Comparison of ENCODE assay signal across 17 mouse cellular contexts in the genomic region with DNA sequence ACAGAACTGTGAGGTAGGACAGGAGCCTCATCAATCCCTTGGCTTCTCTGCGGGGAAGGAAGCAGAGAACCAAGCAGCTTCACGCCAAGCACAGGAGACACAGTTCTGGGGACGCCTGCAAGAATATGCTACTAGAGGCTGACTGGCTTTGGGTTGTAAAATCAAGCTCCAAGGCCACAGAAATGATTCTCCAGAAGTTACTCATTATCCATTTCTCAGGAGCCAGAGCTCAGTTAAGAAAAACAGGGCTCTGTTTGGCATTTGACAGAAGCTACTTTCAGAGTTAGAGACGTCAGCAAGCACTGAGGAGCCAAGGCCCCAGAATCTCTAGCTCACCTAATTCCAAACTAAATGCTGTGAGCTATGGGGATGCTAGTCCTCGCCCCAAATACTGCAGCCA.
"Had no signal": no experiment of that assay in that cellular context is flagged by ENCODE, and none has a peak within 500 bp of the region (broad histone marks: within the 10 kb centered on the region; RNA-seq: fewer than 3 reads in every experiment).

No protein-coding gene starts in this region.

- H3K27ac ChIP-seq: intestine, embryonic 15.5 days; limb, embryonic 10.5 days; liver, embryonic 15.5 days; midbrain, embryonic 15.5 days; neural tube, embryonic 12.5 days; stomach, embryonic 15.5 days had no signal

- H3K4me2 ChIP-seq: intestine, embryonic 15.5 days; liver, embryonic 11.5 days; liver, embryonic 15.5 days; lung, embryonic 14.5 days; midbrain, embryonic 11.5 days; midbrain, embryonic 15.5 days; neural tube, embryonic 12.5 days; stomach, embryonic 15.5 days had no signal

- H3K9me3 ChIP-seq: intestine, embryonic 15.5 days; limb, embryonic 10.5 days; liver, embryonic 15.5 days; megakaryocyte, embryonic 14.5 days; midbrain, embryonic 15.5 days; neural tube, embryonic 12.5 days; stomach, embryonic 15.5 days had no signal

- H3K27me3 ChIP-seq: intestine, embryonic 15.5 days; liver, embryonic 15.5 days; megakaryocyte, embryonic 14.5 days; midbrain, embryonic 15.5 days; neural tube, embryonic 12.5 days; stomach, embryonic 15.5 days had no signal

- ATAC-seq: intestine, embryonic 15.5 days; midbrain, embryonic 15.5 days had no signal

- H3K9ac ChIP-seq: intestine, embryonic 15.5 days; liver, embryonic 15.5 days; lung, embryonic 14.5 days; midbrain, embryonic 15.5 days; neural tube, embryonic 12.5 days; stomach, embryonic 15.5 days had no signal

- H3K4me1 ChIP-seq: intestine, embryonic 15.5 days; limb, embryonic 10.5 days; liver, embryonic 15.5 days; megakaryocyte, embryonic 14.5 days; midbrain, embryonic 15.5 days; neural tube, embryonic 12.5 days; stomach, embryonic 15.5 days had no signal

- H3K4me3 ChIP-seq: intestine, embryonic 15.5 days; limb, embryonic 10.5 days; liver, embryonic 15.5 days; megakaryocyte, embryonic 14.5 days; midbrain, embryonic 15.5 days; neural tube, embryonic 12.5 days; stomach, embryonic 15.5 days had no signal

- DNase-seq: lung, embryonic 14.5 days; lung, postnatal 10 days; lung, postnatal 4 days; retina, postnatal 1 day; right cerebral cortex, postnatal 4 days; spleen, adult 18-20 months; thymus, adult 2 months; thymus, postnatal 36 days had no signal
